Mouse (Mus musculus) ES-Bruce4 (cell line): ENCODE measurements at regions not wholly inside any gene's neighbourhood (a gene's known extent, or its start where the extent isn't known, plus 50 kb on each side); places are given as distances from the start of the nearest gene placed in this dataset.

ENCODE experiments used
- CTCF ChIP-seq: IDR thresholded peaks from one replicate; pipeline ENCODE4 v1.8.1; 2011; ENCODE audit warnings: low read depth, low read length
- EP300 ChIP-seq: IDR thresholded peaks from 2 replicates; pipeline ENCODE4 v1.6.1; 2011; ENCODE audit warnings: low read depth, low read length; ENCODE audit not compliant: insufficient read depth
- POLR2A ChIP-seq: IDR thresholded peaks from one replicate; pipeline ENCODE4 v1.8.1; 2011; ENCODE audit warnings: low read length; ENCODE audit not compliant: insufficient read depth

DNA sequence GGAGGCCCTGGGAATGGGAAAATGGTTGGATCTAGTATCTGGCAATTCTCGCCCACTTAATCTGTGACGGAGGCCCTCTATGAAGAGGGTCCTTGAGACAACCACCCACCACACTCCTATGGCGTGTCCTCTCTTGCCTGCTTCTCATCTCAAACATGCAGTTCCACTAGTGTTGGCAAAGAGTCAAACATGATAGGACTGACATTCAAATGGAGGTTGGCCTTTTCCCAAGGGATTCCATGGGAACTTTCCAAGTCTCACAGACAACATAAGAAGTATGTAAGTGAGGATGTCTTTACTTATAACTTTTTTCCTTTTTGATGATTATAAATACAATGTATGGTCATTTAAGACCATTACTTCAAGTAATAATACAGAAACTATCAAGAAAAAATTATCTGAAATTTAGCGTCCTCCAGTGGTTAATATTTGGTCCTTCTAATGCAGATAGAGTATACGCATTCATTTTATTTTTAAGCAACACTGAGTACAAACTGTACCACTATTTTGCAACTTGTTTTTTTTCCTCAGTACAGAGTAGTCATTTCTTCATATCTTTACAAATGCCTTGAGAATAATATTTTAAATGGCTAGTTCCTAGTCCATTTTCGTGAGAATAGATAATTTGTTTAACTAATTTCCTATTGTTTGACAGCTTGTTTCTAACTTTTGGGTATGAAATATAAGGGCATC is 280.2 kb downstream of the Foxo1 start:
- no peak for TF ChIP-seq EP300
- TF ChIP-seq POLR2A = no peak
- TF ChIP-seq CTCF = no peak
